Mouse (Mus musculus): Measurements from ENCODE around the gene Pax8.

The Pax8 gene

DNA sequence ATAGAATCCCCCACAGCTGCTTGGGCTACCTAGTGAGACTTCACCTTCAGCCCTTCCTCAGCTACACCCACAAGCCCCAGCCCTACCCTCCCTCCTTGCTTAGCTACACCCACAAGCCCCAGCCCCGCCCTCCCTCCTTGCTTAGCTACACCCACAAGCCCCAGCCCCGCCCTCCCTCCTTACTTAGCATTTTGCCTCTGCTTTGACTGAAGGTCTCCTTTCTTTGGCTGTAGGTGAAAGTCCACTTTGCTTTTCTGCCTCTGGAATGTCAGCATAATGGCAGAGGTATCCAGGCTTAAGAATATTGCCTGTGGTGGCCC lies 14.6 kb downstream of the Pax8 start:
- no peak for DNase-seq

DNA sequence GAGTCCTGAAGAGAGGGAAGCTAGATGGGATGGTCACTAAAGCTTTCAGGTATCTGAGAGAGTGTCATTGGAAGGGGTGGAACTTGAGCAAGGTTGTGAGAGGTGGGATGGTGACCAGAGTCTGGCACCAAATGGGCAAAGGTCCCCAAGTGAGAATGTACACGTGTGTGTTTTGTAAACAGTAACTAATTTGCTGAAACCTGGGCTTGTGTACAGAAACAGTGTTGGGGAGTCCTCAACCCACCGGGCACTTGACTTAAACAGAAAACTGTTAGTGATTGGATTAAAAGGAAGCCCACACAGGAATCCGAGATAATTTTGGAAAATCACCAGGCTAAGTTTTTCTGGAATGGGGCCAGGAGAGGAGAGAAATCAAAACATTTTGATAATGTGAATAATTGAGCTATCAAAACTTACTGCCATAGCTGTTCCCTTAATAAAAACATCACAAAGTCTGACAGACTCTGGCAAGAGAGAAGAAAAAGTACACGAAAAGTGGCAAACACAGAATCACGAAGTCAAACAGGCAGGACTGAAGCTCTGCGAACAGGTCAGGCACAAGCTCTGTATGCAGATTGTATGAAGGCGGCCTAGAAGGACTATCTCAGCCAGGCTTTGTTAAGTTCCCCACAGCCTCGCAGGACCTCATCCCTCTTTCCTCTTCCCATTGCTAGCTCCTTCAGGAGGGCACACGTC lies 15.1 kb downstream of the Pax8 start:
- no peak for DNase-seq

DNA sequence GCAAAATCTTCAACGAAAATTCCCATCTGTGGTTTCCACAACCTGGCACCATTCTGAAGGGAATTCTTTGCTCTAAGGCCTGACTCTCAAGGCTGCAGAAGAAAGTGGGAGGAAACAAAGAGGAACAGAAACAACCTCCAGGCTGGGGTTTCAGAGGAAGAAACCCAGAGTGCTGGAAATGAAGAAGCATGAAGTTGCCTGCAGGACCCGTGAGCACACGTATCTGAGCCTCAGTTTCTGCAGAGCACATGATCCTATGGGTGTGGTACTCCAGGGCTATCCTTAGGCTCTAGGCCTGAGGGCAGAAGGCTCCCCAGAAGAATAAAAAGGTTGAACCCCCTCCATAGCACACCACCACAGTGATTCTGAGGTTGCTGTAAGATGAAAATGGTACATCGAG lies 18.6 kb downstream of the Pax8 start:
- no peak for DNase-seq

DNA sequence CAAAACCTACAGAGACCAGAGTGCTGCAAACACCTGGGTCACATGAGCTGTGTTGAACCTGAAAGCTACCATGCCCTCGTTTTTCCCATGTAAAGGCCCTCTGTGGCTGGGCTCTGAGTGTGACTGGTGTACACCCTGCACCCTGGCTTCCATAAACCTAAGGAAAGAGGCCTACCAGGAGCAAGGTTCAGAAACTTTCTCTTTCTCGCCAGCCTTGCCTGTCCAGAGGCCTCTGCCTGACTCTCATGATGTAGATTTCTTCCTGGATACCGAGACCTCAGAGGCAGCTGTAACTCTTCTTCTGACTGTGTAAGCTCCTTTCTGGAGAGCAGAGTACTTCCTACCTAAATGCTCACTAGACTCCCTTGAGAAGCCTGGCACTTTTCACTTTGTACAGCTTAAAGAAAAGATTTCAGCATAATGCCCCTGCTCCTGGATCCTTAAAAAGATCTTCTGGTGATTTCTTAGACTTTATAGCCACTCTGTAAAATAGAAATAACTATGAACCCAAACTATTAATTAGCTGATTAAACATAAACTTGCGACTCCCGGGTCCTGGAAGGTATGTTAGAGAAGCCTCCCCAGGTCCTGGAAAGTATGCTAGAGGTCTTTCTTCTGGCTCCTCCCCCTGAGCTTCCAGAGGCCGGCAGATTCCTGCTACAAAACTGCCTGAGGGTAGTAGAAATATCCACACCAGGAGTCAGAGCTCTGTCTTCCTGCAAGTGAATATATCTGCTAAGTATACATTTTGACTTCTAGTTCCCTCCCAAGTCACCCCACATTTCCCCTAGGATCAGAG lies 20.1 kb downstream of the Pax8 start:
- no peak for DNase-seq

DNA sequence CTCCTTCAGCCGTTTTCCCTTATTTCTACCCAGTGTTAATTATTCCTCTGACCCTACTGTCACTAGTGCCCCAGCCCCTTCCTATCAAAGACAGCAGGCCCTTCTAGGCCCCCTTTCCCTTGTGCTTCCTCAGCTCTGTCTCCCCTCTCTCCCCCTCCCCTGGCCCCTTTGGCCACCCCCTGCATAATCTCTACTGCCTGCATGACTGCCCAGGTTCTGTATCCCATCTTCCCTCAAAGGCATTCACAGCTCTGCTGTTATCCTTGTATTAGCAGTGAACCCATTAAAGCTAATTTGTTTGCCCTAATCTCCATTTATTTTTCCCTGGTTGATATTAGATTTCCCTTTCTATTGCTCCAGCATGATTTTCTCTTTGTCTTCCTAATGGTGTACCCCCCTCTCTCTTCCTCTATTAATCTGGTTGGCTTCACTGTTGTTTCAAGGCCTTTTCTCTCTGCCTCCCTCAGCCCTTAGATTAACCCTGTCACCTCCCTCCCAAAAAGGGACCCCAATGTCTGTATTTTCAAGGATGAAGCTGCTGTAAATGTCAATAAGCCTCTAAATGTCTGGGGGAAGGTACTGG lies 20.9 kb downstream of the Pax8 start:
- no peak for DNase-seq

- no peak for DNase-seq
Observed at GRCm38 (mm10) chr2:24453206-24453605, 22.2 kb downstream of the Pax8 start.

- DNase-seq = no peak
Observed at GRCm38 (mm10) chr2:24449111-24449510, 26.3 kb downstream of the Pax8 start.

DNA sequence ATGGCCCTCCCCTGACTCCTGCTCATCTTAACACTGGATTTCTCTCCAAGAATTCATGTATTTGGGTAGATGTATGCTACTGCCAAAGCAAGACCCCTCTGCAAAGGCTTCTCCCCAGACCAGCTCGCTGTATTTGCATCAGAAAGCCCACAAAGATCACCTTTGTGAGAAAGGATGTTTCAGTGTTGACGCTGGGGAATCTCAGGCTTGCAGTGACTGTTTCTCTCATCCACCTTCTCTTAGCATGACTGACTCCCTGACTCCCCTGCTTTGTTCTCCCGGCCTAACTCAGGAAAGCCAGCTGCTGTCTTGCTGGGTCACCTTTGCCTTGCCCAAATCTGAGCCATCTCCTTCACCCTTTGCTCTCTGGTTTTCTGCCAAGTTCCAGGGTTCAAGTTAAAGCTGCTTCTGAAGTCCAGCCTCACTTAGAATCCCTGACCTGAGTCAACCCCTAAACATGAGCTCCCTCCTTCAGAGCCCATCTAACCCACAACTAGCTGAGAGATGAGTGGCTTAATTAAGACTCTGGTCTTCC lies 32.1 kb downstream of the Pax8 start:
- DNase-seq = no peak

GRCm38 (mm10) chr2:24442303-24442925 lies 33.0 kb downstream of the Pax8 start:
- no peak for DNase-seq

DNA sequence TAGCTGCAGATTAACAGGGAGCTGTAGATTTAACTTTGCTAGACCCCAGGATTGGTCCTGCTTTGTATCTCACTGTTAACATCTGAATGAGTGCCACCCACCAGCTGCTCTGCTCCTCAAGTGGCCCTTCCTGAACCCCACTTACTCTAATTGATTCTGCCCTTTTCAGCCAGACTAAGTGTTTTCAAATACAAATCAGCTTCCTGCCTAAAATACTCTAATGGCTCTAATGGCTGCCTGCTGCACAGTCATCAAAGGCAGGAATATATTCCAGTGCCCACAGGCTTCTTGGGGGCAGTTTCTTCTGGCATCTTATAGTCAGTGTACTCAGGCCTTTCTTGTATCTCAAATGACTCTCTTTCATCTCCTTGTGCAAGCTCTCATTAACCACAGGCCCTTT lies 33.5 kb downstream of the Pax8 start:
- no peak for DNase-seq

GRCm38 (mm10) chr2:24440056-24440455 lies 35.3 kb downstream of the Pax8 start:
- DNase-seq = no peak

- no peak for DNase-seq
Observed at GRCm38 (mm10) chr2:24435699-24436098, 39.7 kb downstream of the Pax8 start.

GRCm38 (mm10) chr2:24434670-24435069 lies 40.7 kb downstream of the Pax8 start:
- no peak for DNase-seq

- DNase-seq = no peak
Observed at GRCm38 (mm10) chr2:24429806-24430205, 45.6 kb downstream of the Pax8 start.

GRCm38 (mm10) chr2:24427866-24428675 lies 47.3 kb downstream of the Pax8 start:
- no peak for DNase-seq

GRCm38 (mm10) chr2:24425630-24426029 lies 49.8 kb downstream of the Pax8 start:
- DNase-seq = no peak

- DNase-seq = no peak
Observed at GRCm38 (mm10) chr2:24422815-24423214, 52.6 kb downstream of the Pax8 start.

DNA sequence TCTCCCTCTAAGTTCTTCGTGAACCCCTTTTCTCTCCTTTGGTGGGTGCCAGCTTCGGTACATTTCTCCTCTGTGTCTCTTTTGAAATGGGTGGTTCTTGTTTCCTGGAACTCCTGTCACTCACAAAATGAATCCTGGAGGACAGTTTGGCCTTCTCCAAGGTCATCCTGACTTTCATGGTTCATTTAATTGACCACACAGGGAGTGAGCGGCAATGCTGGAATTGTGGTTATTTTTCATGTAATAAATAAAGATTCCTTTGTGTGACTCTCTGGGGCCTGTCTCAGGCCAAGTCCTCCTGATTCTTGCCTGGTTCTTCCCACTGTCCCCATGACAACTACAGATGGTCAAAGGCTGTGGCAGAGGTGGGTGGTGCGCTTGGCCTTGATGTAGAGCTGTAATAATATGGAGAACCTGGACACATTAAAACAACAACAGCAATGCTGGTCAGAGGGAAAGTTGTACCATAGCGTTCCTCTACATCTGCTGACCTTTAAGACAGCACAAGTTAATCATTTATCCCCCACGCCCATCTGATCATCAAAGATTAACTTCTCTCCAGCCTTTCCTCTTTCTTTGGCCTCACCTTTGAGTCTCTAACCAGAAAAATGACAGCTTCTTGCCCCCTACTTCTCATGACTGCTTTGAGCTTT lies 54.1 kb downstream of the Pax8 start:
- DNase-seq = no peak

- DNase-seq = no peak
Observed at GRCm38 (mm10) chr2:24417564-24417963, 57.8 kb downstream of the Pax8 start.

DNA sequence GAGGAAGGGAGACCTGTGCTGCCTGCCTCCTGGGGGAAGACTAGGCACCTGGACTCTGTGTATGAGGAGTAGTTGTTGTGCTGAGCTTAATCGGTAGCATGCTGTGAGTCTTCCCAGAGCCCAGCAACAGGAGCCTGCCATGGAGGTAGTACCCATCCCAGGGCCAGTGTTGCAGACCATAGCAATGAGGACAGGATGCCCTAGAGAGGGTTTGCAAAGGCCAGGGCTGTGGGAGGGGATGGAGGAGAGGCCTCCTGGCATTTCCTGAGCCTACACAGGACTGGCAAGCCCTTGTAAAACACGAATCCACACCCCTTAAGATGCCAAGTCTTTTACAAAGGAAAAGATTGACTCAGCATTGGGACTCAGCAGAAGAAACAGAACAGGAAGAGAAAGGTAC lies 58.3 kb downstream of the Pax8 start:
- no peak for DNase-seq

GRCm38 (mm10) chr2:24416668-24417067 lies 58.7 kb downstream of the Pax8 start:
- no peak for DNase-seq

DNA sequence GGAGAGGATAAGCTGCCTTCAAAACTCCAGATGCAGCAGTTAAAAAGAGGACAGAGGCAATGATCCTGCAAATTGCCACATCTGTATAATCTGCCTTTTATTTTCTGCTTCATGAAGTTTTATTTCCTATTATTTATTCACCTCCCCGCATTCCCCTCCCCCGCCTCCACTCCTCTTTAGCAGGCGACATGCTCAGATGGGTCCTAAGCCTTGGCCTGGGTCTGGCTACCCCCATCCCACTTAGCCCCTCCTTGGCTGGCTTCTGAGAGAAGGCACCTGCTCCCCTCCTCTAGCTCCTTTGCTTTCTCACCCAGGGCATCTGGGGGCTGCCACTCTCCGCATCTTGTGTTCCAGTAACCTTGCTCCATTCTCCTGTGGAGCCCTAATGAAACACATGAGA lies 61.7 kb downstream of the Pax8 start:
- DNase-seq = no peak
